Comparison of ENCODE assay signal across 24 mouse cellular contexts in genomic region chr15:10991566-10991965, GRCm38 (mm10). TPM values are rescaled to one million over a fixed set of nuclear protein-coding genes. Genes with fewer than 3 reads are reported as not detected.
DNase-seq lines count a peak whose midpoint lies in the region; TF ChIP-seq lines count a peak whose summit lies in the region.
"Had no signal": no experiment of that assay in that cellular context is flagged by ENCODE, and none has a peak within 500 bp of the region (broad histone marks: within the 10 kb centered on the region; RNA-seq: fewer than 3 reads in every experiment).

No protein-coding gene starts in this region.

- peak; percentile 44 for TF ChIP-seq CTCF in left cerebral cortex, adult 2 months (IDR thresholded peaks at IDR 0.05)

- intact Hi-C loops in heart, postnatal 10 days (cut with DNase I), result no loop called here
- intact Hi-C loops in left cerebral cortex, adult 2 months (cut with DNase I), result loop anchor here (2.0 kb wide), 1 partner anchor 71 kb away; no protein-coding TSS in a partner anchor

- no peak overlapping the region for H3K27ac ChIP-seq in left cerebral cortex, adult 2 months
- H3K27ac ChIP-seq: forebrain, embryonic 10.5 days; heart, embryonic 10.5 days; hindbrain, embryonic 12.5 days; liver, embryonic 14.5 days; midbrain, embryonic 12.5 days had no signal

- peak; percentile 1 for DNase-seq in heart, adult 11 months
- no peak for DNase-seq in heart, postnatal 10 days
- DNase-seq in left cerebral cortex, adult 2 months (ENCODE audit: extremely low spot score in 1 of 2, low spot score in 2 of 2), result no peak
- DNase-seq in left cerebral cortex, adult 8-10 months (ENCODE audit: low spot score in 2 of 2), result no peak
- peak; percentile 14 for DNase-seq in 416B (ENCODE audit: low read depth)
- DNase-seq in NIH3T3 (ENCODE audit: low read depth), result peak; percentile 58
- DNase-seq in urinary bladder, postnatal 4 days (ENCODE audit: low spot score in 2 of 2), result no peak
- DNase-seq in cerebellum, adult 11 months, result no peak
- DNase-seq: adrenal gland, adult 8-10 months; cerebellum, adult 9-10 months; heart, postnatal 14 days; kidney, adult 9 months; kidney, postnatal 25 days; lung, postnatal 14 days; thymus, adult 2 months had no signal

- H3K4me3 ChIP-seq in left cerebral cortex, adult 2 months, result no peak overlapping the region
- H3K4me3 ChIP-seq: forebrain, embryonic 10.5 days; heart, embryonic 10.5 days; hindbrain, embryonic 12.5 days; midbrain, embryonic 12.5 days had no signal

RNA-seq across cellular contexts. Expression of gene Slc45a2, which starts 9.0 kb away (rescaled TPM):
- not detected for total RNA-seq in heart, postnatal 10 days (2021)
- total RNA-seq in left cerebral cortex, adult 2 months (2021), result under 1 TPM in 1 of 2 experiments, not detected in 1; 0.19 TPM
- total RNA-seq in left cerebral cortex, adult 8-10 months (2022), result not detected
- total RNA-seq: adrenal gland, adult 8-10 months; common myeloid progenitor, adult 5-6 weeks; heart, postnatal 14 days; layer of hippocampus, adult 8-10 months; left cerebral cortex, postnatal 36 days; megakaryocyte, adult 5-6 weeks had no signal

RNA-seq across cellular contexts. Expression of gene Amacr, which starts 10.0 kb away (rescaled TPM):
- 10 to 100 TPM; 19.4 to 21.2 TPM for total RNA-seq in heart, postnatal 10 days (2021)
- total RNA-seq in left cerebral cortex, adult 2 months (2021), result 10 to 100 TPM; 11.2 to 11.9 TPM
- total RNA-seq in left cerebral cortex, adult 8-10 months (2022), result 10 to 100 TPM in 2 of 4 experiments, 1 to 10 TPM in 2; 8.9 to 14.0 (median 11.3) TPM

RNA-seq across cellular contexts. Expression of gene C1qtnf3, which starts 39.4 kb away (rescaled TPM):
- 1 to 10 TPM in 1 of 2 experiments, under 1 TPM in 1; 0.60 to 1.1 TPM for total RNA-seq in heart, postnatal 10 days (2021)
- total RNA-seq in left cerebral cortex, adult 2 months (2021), result under 1 TPM in 1 of 2 experiments, not detected in 1; 0.14 TPM
- under 1 TPM in 1 of 4 experiments, not detected in 3; 0.27 TPM for total RNA-seq in left cerebral cortex, adult 8-10 months (2022)
- total RNA-seq: common myeloid progenitor, adult 5-6 weeks; left cerebral cortex, postnatal 36 days; megakaryocyte, adult 5-6 weeks had no signal

RNA-seq across cellular contexts. Expression of gene Rxfp3, which starts 46.2 kb away (rescaled TPM):
- total RNA-seq in heart, postnatal 10 days (2021), result under 1 TPM; 0.12 to 0.17 TPM
- 1 to 10 TPM; 3.1 to 3.8 TPM for total RNA-seq in left cerebral cortex, adult 2 months (2021)
- total RNA-seq in left cerebral cortex, adult 8-10 months (2022), result 1 to 10 TPM; 1.8 to 3.2 (median 2.4) TPM
- total RNA-seq: common myeloid progenitor, adult 5-6 weeks; megakaryocyte, adult 5-6 weeks had no signal

Comparison
In these comparisons a context has a peak if more than half of its experiments do, and no peak if none do; other contexts are left out.
1. DNase-seq: peak in heart, adult 11 months (single experiment), 416B (single experiment) and NIH3T3 (single experiment); none in heart, postnatal 10 days (0 of 2), left cerebral cortex, adult 2 months (0 of 2), left cerebral cortex, adult 8-10 months (0 of 2), urinary bladder, postnatal 4 days (0 of 2) and cerebellum, adult 11 months (single experiment).